Mouse (Mus musculus) heart, embryonic 15.5 days (tissue): Measurements from ENCODE around the gene Klhl11. TPM values are rescaled to one million over a fixed set of nuclear protein-coding genes. Genes with fewer than 3 reads are reported as not detected.
A peak's percentile ranks its signal among the peaks of the same experiment; 100 is the strongest.

Source experiments
- ATAC-seq: fragments of 200-750 bp; cut with Nextera tagmentation; replicated peaks from 2 replicates; pipeline ENCODE4 v1.8.0; 2017; ENCODE audit warnings: low read depth, moderate TSS enrichment; ENCODE audit not compliant: insufficient number of reproducible peaks, insufficient read depth, low FRiP score
- H3K27ac ChIP-seq: fragments of 300-500 bp; sonication (generic); 2 replicates; pipeline ENCODE4 v1.5.1; 2015; ENCODE audit warnings: mild to moderate bottlenecking, inconsistent platforms
- H3K27me3 ChIP-seq: fragments of 300-500 bp; sonication (generic); 2 replicates; pipeline ENCODE4 v1.6.1; 2015; ENCODE audit warnings: inconsistent platforms
- H3K36me3 ChIP-seq: fragments of 300-500 bp; sonication (generic); 2 replicates; pipeline ENCODE4 v1.6.1; 2015; ENCODE audit warnings: mild to moderate bottlenecking, inconsistent platforms
- H3K4me1 ChIP-seq: fragments of 300-500 bp; sonication (generic); replicated peaks from 2 replicates; pipeline ENCODE4 v1.6.1; 2015; ENCODE audit warnings: inconsistent platforms
- H3K4me2 ChIP-seq: fragments of 300-500 bp; sonication (generic); 2 replicates; pipeline ENCODE4 v1.6.1; 2015; ENCODE audit warnings: inconsistent platforms, mild to moderate bottlenecking, moderate library complexity
- H3K4me3 ChIP-seq: fragments of 300-500 bp; sonication (generic); 2 replicates; pipeline ENCODE4 v1.5.1; 2015; ENCODE audit warnings: mild to moderate bottlenecking, inconsistent platforms
- H3K9ac ChIP-seq: fragments of 300-500 bp; sonication (generic); 2 replicates; pipeline ENCODE4 v1.6.1; 2015; ENCODE audit warnings: mild to moderate bottlenecking, inconsistent platforms
- H3K9me3 ChIP-seq: fragments of 300-500 bp; sonication (generic); replicated peaks from 2 replicates; pipeline ENCODE4 v1.6.1; 2016; ENCODE audit warnings: inconsistent platforms
- WGBS: fragments of 180-500 bp; shearing (Covaris S2); methylation state at CpG from one replicate; pipeline ENCODE4 v1.1.7; 2015; ENCODE audit warnings: mixed read lengths; 5-methylcytosine and 5-hydroxymethylcytosine counted together
- polyA plus RNA-seq: library from polyadenylated mRNA; unstranded; fragments of >200 nt; fragmentation: Nextera tagmentation; extraction: Ambion mirVana; gene quantifications from 2 replicates; pipeline ENCODE4 v1.2.1, GENCODE M21; 2015

Klhl11 gene
- polyA plus RNA-seq, 1 experiment from 2014 or later = 6.9 TPM

GRCm38 (mm10) chr11:100432002-100432401 is 40.5 kb downstream of the Klhl11 start:
- Histone ChIP-seq H3K36me3 (peaks cover 16% of the 10 kb centered on the region), H3K4me2 (no peak overlapping the region), H3K27me3 (no peaks in the 10 kb centered on the region), H3K4me1 (peaks cover 37% of the 10 kb centered on the region), H3K4me3 (no peak overlapping the region), H3K27ac (no peak overlapping the region), H3K9ac (no peak overlapping the region), H3K9me3 (no peaks in the 10 kb centered on the region)
- WGBS = 77% methylated on average over 5 of the region's 5 CpGs
- ATAC-seq = no peak

GRCm38 (mm10) chr11:100430052-100430451 is 42.5 kb downstream of the Klhl11 start:
- Histone ChIP-seq H3K36me3 (peaks cover 4% of the 10 kb centered on the region), H3K4me1 (peaks cover 49% of the 10 kb centered on the region), H3K4me3 (no peak overlapping the region), H3K9me3 (no peaks in the 10 kb centered on the region), H3K27ac (peak overlapping the region; percentile 82), H3K4me2 (no peak overlapping the region), H3K27me3 (no peaks in the 10 kb centered on the region), H3K9ac (no peak overlapping the region)
- peak; percentile 57; the same call in 1 of the 2 replicates for ATAC-seq
- WGBS = 50% methylated on average over 7 of the region's 7 CpGs

- no peaks in the 10 kb centered on the region for H3K27me3 ChIP-seq
- no peaks in the 10 kb centered on the region for H3K9me3 ChIP-seq
- H3K9ac ChIP-seq = peak overlapping the region; percentile 26; the same call in 1 of the 2 replicates
- peak; percentile 56 for ATAC-seq
- peaks cover 49% of the 10 kb centered on the region for H3K4me1 ChIP-seq
- H3K27ac ChIP-seq = peak overlapping the region; percentile 82
- no peak overlapping the region for H3K4me3 ChIP-seq
- WGBS = 20% methylated on average over 9 of the region's 9 CpGs
- 0 out of 2 replicates have a peak, but pooled peaks cover 3% of the 10 kb centered on the region for H3K36me3 ChIP-seq
- no peak overlapping the region for H3K4me2 ChIP-seq
These were observed 43.8 kb downstream of the Klhl11 start for GRCm38 (mm10) chr11:100428612-100429199.

- Histone ChIP-seq H3K4me3 (no peak overlapping the region), H3K9me3 (no peaks in the 10 kb centered on the region), H3K36me3 (peaks cover 17% of the 10 kb centered on the region; the same call in 1 of the 2 replicates), H3K4me2 (no peak overlapping the region), H3K9ac (no peak overlapping the region), H3K4me1 (peaks cover 45% of the 10 kb centered on the region), H3K27ac (no peak overlapping the region), H3K27me3 (no peaks in the 10 kb centered on the region)
- ATAC-seq = no peak
- 80% methylated on average over 3 of the region's 3 CpGs for WGBS
These were observed 45.7 kb downstream of the Klhl11 start for GRCm38 (mm10) chr11:100426820-100427219.

GRCm38 (mm10) chr11:100425851-100426250 is 46.7 kb downstream of the Klhl11 start:
- 16% methylated on average over 7 of the region's 7 CpGs for WGBS
- 0 out of 2 replicates have a peak overlapping the region, but pooled peaks have one; percentile 15 for H3K27ac ChIP-seq
- H3K9me3 ChIP-seq = no peaks in the 10 kb centered on the region
- no peaks in the 10 kb centered on the region for H3K27me3 ChIP-seq
- no peak overlapping the region for H3K4me2 ChIP-seq
- H3K4me1 ChIP-seq = peaks cover 42% of the 10 kb centered on the region
- ATAC-seq = no peak
- peaks cover 17% of the 10 kb centered on the region; the same call in 1 of the 2 replicates for H3K36me3 ChIP-seq
- no peak overlapping the region for H3K4me3 ChIP-seq
- H3K9ac ChIP-seq = no peak overlapping the region

DNA sequence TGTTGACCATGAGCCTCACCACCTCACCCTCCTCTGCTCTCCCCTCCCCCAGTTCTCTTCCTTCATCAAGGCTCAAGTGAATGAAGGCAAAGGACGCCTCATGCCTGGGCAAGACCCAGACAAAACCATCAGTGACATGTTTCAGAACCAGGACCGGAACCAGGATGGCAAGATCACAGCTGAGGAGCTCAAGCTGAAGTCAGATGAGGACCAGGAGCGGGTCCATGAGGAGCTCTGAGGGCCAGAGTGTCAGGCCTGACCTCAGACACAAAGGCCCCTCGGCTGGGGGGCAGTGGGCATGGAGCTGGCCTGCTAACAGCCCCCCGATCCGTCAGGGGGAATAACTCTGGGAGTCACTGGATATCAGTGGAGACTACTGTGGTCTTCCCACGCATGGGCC is 48.7 kb downstream of the Klhl11 start:
- H3K9me3 ChIP-seq = no peaks in the 10 kb centered on the region
- no peak overlapping the region for H3K9ac ChIP-seq
- no peak overlapping the region for H3K4me3 ChIP-seq
- no peak overlapping the region for H3K4me2 ChIP-seq
- WGBS = 87% methylated on average over 7 of the region's 7 CpGs
- peaks cover 17% of the 10 kb centered on the region; the same call in 1 of the 2 replicates for H3K36me3 ChIP-seq
- H3K4me1 ChIP-seq = peaks cover 22% of the 10 kb centered on the region
- no peak overlapping the region for H3K27ac ChIP-seq
- H3K27me3 ChIP-seq = no peaks in the 10 kb centered on the region
- ATAC-seq = no peak

- H3K4me3 ChIP-seq = no peak overlapping the region
- no peak overlapping the region for H3K9ac ChIP-seq
- H3K4me2 ChIP-seq = no peak overlapping the region
- no peaks in the 10 kb centered on the region for H3K9me3 ChIP-seq
- no peak overlapping the region for H3K27ac ChIP-seq
- WGBS = 65% methylated on average over 8 of the region's 8 CpGs
- peaks cover 17% of the 10 kb centered on the region; the same call in 1 of the 2 replicates for H3K36me3 ChIP-seq
- H3K27me3 ChIP-seq = no peaks in the 10 kb centered on the region
- no peak for ATAC-seq
- H3K4me1 ChIP-seq = peaks cover 20% of the 10 kb centered on the region
These were observed 51.0 kb downstream of the Klhl11 start for GRCm38 (mm10) chr11:100421537-100421936.

DNA sequence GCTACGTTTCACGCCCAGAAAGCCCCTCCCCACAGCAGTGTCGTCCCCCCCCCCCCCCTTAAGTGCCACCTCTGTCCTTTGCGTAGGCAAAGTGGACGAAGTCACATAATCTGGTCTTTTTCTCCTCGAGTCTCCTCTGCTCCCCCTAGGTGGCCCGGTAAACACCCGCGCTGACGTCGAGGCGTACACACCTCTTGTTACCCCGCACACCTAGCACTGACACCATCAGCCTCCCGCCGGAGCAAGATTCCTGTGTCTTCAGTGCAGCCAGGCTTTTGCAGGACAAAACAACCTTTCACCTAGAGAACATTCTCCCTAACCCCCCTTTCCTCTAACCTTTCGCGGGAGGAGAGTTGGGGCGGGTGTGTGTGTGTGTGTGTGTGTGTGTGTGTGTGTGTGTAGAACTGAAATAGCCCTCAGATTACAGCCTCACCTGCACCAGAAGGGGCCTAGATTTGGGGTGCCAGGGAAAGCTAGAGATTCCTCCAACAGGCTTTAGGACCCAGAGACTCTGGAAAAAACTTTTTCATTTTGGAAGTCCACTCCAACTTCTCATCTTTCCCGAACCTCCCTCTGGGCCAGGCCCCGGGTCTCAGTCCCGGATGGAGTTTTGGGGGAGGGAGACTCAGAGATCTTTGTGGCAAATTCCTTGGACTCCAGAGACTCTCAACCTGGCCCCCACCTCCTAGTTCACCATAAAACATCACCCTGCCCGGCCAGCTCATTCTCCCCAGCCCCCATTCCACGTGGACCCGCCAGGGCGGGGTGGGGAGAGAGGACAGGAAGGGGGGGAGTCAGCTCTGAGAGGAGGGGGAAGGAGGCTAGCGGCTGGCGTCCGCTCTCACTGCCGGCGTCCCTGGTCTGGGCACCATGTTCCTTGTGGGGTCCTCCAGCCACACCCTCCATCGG is 57.4 kb downstream of the Klhl11 start, which contains the start of gene Fkbp10:
Fkbp10 (plus strand) TSS at position 784 of the 909 bp plus-strand sequence.
- Histone ChIP-seq H3K4me3 (peak within 1 kb of the TSS; percentile 63), H3K4me2 (peak within 1 kb of the TSS; percentile 85), H3K9me3 (no peaks in the 10 kb centered on the region), H3K27me3 (no peaks in the 10 kb centered on the region), H3K4me1 (peaks cover 51% of the 10 kb centered on the region), H3K27ac (peak within 1 kb of the TSS; percentile 91), H3K9ac (peak within 1 kb of the TSS; percentile 76), H3K36me3 (peaks cover 4% of the 10 kb centered on the region)
- peak; percentile 47 for ATAC-seq
- WGBS = 1% methylated on average over 31 of the region's 31 CpGs

GRCm38 (mm10) chr11:100414021-100414913 is 58.3 kb downstream of the Klhl11 start, which contains the start of gene P3h4:
Gene P3h4, minus strand, starts transcription at chr11:100414836.
- ATAC-seq = peak; percentile 94
- peak within 1 kb of the TSS; percentile 63 for H3K4me3 ChIP-seq
- H3K27ac ChIP-seq = peak within 1 kb of the TSS; percentile 91
- H3K36me3 ChIP-seq = peaks cover 5% of the 10 kb centered on the region
- peaks cover 51% of the 10 kb centered on the region for H3K4me1 ChIP-seq
- H3K4me2 ChIP-seq = peak within 1 kb of the TSS; percentile 85
- H3K9ac ChIP-seq = peak within 1 kb of the TSS; percentile 76
- no peaks in the 10 kb centered on the region for H3K27me3 ChIP-seq
- WGBS = under 1% methylated on average over 93 of the region's 93 CpGs
- H3K9me3 ChIP-seq = no peaks in the 10 kb centered on the region

DNA sequence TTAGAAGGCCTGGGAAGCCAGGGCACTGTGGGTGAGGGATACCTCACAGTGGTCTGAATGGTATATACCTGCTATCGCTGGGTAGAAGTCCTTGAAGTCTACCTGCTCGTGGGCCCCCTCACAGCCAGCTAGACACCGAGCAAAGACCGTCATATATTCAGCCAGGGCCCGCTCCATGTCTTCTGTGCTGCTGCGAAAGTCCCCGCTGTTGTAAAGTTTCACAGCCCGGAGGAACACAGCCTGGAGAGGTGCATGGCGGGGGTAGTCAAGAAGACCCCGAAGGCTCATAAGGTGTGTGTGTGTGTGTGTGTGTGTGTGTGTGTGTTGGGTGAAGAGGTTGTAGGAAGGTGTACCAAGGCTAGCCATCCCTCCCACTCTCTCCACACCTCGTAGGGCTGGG is 59.0 kb downstream of the Klhl11 start:
- Histone ChIP-seq H3K9ac (peak overlapping the region; percentile 76), H3K4me3 (peak overlapping the region; percentile 63), H3K36me3 (peaks cover 12% of the 10 kb centered on the region), H3K4me1 (peaks cover 51% of the 10 kb centered on the region), H3K27me3 (no peaks in the 10 kb centered on the region), H3K4me2 (peak overlapping the region; percentile 85), H3K27ac (peak overlapping the region; percentile 91), H3K9me3 (no peaks in the 10 kb centered on the region)
- ATAC-seq = no peak
- WGBS = 51% methylated on average over 11 of the region's 11 CpGs
